Mouse (Mus musculus) lung, postnatal 0 days (tissue): ENCODE results near the gene Ptprs.

Experiments used
- CTCF ChIP-seq: IDR thresholded peaks from 2 replicates; pipeline ENCODE4 v1.5.1; 2016; ENCODE audit warnings: antibody characterized with exemption, mild to moderate bottlenecking
- EP300 ChIP-seq: IDR thresholded peaks from 2 replicates; pipeline ENCODE4 v1.6.1; 2016; ENCODE audit warnings: antibody characterized with exemption, mild to moderate bottlenecking, control low read depth

DNA sequence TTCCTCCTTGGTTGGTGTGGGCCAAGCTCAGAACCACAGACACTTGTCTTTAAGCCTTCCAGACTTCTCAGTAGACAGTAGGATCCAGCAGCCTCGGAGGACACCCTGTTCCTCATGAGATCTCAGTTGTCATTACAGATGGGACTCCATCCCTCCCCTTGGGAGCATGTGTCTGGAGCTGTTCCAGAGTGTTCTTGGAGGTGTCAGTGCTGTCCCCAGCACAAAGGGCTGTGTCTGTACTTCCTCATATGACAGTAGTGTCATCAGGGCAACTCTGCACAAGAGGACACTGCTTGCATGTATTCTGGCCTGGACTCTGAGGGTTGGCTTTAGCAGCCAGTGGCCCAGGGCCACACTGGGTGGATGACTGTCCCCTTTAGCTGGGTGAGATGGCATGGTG is 101.4 kb downstream of the Ptprs start:
- TF ChIP-seq CTCF (no peak), EP300 (no peak)
